Mouse (Mus musculus) brain, embryonic 14.5 days (tissue): ENCODE results near the gene Pcx.

Source experiments
- CTCF ChIP-seq: fragments of 200-500 bp; IDR thresholded peaks from 2 replicates; pipeline ENCODE4 v1.5.1; 2012; ENCODE audit warnings: inconsistent platforms, mild to moderate bottlenecking, moderate library complexity, borderline replicate concordance; ENCODE audit not compliant: insufficient read depth, insufficient read length; ENCODE audit errors: extremely low read depth
- POLR2A ChIP-seq: fragments of 200-500 bp; IDR thresholded peaks from 2 replicates; pipeline ENCODE4 v1.6.1; 2012; ENCODE audit warnings: mild to moderate bottlenecking, inconsistent platforms, borderline replicate concordance; ENCODE audit not compliant: poor library complexity, insufficient read depth, insufficient read length, severe bottlenecking; ENCODE audit errors: extremely low read depth

GRCm38 (mm10) chr19:4521426-4522050 lies 11.3 kb downstream of the Pcx start:
- TF ChIP-seq CTCF, result no peak
- TF ChIP-seq POLR2A, result no peak
